Mouse (Mus musculus) intestine, embryonic 15.5 days (tissue): Measurements from ENCODE around the gene Nck2. TPM values are rescaled to one million over a fixed set of nuclear protein-coding genes. Genes with fewer than 3 reads are reported as not detected.

ENCODE experiments used
- ATAC-seq: fragments of 200-750 bp; cut with Nextera tagmentation; 2 replicates; pipeline ENCODE4 v1.8.0; 2017; ENCODE audit warnings: moderate TSS enrichment, moderate library complexity
- H3K27ac ChIP-seq: fragments of 300-500 bp; sonication (generic); 2 replicates; pipeline ENCODE4 v1.5.1; 2015; ENCODE audit warnings: mild to moderate bottlenecking, inconsistent platforms
- H3K27me3 ChIP-seq: fragments of 300-500 bp; sonication (generic); replicated peaks from 2 replicates; pipeline ENCODE4 v1.6.1; 2015; ENCODE audit warnings: inconsistent platforms
- H3K36me3 ChIP-seq: fragments of 300-500 bp; sonication (generic); 2 replicates; pipeline ENCODE4 v1.6.1; 2015; ENCODE audit warnings: inconsistent platforms
- H3K4me1 ChIP-seq: fragments of 300-500 bp; sonication (generic); replicated peaks from 2 replicates; pipeline ENCODE4 v1.6.1; 2015; ENCODE audit warnings: inconsistent platforms
- H3K4me2 ChIP-seq: fragments of 300-500 bp; sonication (generic); replicated peaks from 2 replicates; pipeline ENCODE4 v1.6.1; 2015; ENCODE audit warnings: mild to moderate bottlenecking, inconsistent platforms
- H3K4me3 ChIP-seq: fragments of 300-500 bp; sonication (generic); replicated peaks from 2 replicates; pipeline ENCODE4 v1.5.1; 2015; ENCODE audit warnings: inconsistent platforms
- H3K9ac ChIP-seq: fragments of 300-500 bp; sonication (generic); 2 replicates; pipeline ENCODE4 v1.6.1; 2015; ENCODE audit warnings: inconsistent platforms
- H3K9me3 ChIP-seq: fragments of 300-500 bp; sonication (generic); 2 replicates; pipeline ENCODE4 v1.6.1; 2016; ENCODE audit warnings: inconsistent platforms
- WGBS: fragments of 180-500 bp; shearing (Covaris S2); methylation state at CpG from one replicate; pipeline ENCODE4 v1.1.7; 2015; 5-methylcytosine and 5-hydroxymethylcytosine counted together
- polyA plus RNA-seq: library from polyadenylated mRNA; unstranded; fragments of >200 nt; fragmentation: Nextera tagmentation; extraction: Ambion mirVana; gene quantifications from 2 replicates; pipeline ENCODE4 v1.2.1, GENCODE M21; 2015

Gene Nck2
- polyA plus RNA-seq = 29.7 and 31.6 TPM in 2 replicates

DNA sequence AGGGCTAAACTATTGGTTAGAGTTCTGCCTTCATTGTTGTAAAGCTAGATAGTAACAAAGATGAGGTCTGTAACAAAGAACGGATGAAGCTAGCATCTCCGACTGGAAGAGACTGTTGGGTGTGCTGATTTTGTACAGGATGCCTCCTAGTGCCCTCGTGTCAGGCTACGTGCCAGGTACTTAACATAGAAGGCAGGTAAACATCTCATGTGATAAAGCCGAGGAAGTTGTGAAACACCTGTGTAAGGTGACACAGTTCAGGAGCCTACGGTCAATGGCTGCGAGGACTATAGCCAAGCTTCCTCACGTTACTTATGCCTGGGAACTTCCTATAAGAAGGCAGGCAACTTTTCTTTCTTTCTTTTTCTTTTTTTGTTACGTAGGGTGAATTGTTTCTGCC is at the start of gene Nck2:
Gene Nck2, plus strand, starts transcription at position 49 of the 400 bp plus-strand sequence.
- H3K36me3 ChIP-seq = no peaks in the 10 kb centered on the region
- no peaks in the 10 kb centered on the region for H3K9me3 ChIP-seq
- no peaks in the 10 kb centered on the region for H3K27me3 ChIP-seq
- H3K4me2 ChIP-seq = peak within 1 kb of the TSS; percentile 86
- peak within 1 kb of the TSS; percentile 95 for H3K27ac ChIP-seq
- H3K9ac ChIP-seq = peak within 1 kb of the TSS; percentile 95
- WGBS = 14% methylated on average over 9 of the region's 9 CpGs
- H3K4me1 ChIP-seq = peaks cover 25% of the 10 kb centered on the region
- ATAC-seq = peak; percentile 57
- peak within 1 kb of the TSS; percentile 98 for H3K4me3 ChIP-seq

DNA sequence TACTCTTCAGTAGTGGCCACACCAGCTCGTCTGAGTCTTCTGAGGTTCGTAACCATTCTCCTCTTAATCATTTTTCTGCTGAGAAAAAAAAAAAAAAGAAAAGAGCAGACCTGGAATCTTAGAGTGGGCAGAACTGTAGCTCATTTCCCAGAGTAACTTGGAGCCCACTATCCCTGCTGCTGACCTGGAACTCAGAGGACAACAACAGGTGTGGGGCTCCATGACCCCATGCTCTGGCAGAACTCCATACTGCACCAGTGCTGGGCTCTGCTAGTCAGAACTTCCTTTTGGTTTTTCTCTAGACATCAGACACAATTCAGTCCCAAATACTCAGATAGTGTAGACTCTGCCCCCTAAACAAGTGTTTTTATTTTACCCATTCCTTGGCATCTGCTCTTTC is 49.3 kb upstream of the Nck2 start:
- Histone ChIP-seq H3K27me3 (no peaks in the 10 kb centered on the region), H3K36me3 (no peaks in the 10 kb centered on the region), H3K27ac (no peak overlapping the region), H3K9ac (no peak overlapping the region), H3K9me3 (no peaks in the 10 kb centered on the region), H3K4me2 (no peak overlapping the region), H3K4me1 (no peaks in the 10 kb centered on the region), H3K4me3 (no peak overlapping the region)
- ATAC-seq = no peak
- 81% methylated on average over 2 of the region's 2 CpGs for WGBS

DNA sequence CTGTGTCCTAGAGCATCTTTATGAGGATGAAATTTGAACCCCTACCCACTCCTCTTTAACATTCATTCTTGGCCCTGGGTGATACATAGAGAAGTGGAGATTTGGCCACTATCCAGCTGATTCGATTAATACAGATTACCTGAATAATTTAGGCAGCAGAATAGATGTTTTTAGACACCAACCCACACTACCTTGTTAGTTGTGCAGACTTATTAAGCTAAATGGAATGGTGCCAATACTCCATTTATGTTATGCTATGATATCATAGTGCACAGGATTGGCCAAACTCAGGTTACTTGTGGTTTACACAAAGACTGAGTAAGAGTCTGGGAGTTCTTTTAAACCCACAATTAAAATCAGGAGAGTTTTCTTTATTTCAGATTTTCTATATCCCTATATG is 48.6 kb upstream of the Nck2 start:
- ATAC-seq = no peak
- H3K27ac ChIP-seq = no peak overlapping the region
- H3K4me3 ChIP-seq = no peak overlapping the region
- H3K4me1 ChIP-seq = no peaks in the 10 kb centered on the region
- WGBS = 88% methylated on average over 1 of the region's 1 CpGs
- no peaks in the 10 kb centered on the region for H3K9me3 ChIP-seq
- no peak overlapping the region for H3K4me2 ChIP-seq
- no peak overlapping the region for H3K9ac ChIP-seq
- H3K27me3 ChIP-seq = no peaks in the 10 kb centered on the region
- H3K36me3 ChIP-seq = no peaks in the 10 kb centered on the region

DNA sequence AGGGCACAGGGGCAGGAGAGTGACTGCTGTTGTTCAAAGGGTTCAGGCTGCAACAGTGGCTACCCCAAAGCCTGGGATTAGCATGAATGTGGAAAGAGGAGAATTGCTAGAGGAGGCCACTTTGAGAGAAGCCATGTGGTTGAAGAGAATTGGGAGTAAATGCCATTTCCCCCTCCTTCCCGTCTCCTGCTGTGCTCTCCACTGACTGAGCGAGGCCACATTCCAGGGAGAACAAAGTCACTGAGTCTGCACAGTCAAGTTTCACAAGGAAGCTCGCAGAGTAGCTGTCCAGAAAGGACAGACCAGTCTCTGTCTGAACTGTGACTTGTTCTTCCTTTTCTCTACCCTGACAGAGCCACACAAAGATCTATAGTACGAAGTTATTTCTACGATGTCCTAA is 47.9 kb upstream of the Nck2 start:
- 47% methylated on average over 5 of the region's 5 CpGs for WGBS

DNA sequence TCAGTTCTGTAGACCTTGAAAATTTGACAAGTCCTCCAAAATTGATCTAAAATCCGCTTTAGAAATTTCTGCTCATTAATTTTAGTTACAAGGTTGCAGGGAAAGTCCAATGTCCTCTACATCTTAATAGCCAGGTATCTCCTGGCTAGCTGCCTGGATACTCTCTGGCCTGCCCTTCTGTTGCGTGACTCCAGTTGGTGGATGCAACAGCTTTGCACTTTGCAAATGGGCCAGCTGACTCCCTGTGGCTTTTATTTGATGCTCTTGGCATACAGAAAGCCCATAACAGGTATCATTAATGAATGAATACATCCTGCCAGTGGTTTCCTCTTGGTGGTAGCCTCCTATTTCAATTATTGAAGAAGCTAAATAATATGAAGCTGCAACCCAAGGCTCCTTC is 47.3 kb upstream of the Nck2 start:
- no peaks in the 10 kb centered on the region for H3K27me3 ChIP-seq
- H3K27ac ChIP-seq = no peak overlapping the region
- H3K9me3 ChIP-seq = no peaks in the 10 kb centered on the region
- no peak overlapping the region for H3K9ac ChIP-seq
- no peaks in the 10 kb centered on the region for H3K36me3 ChIP-seq
- H3K4me2 ChIP-seq = no peak overlapping the region
- H3K4me1 ChIP-seq = no peaks in the 10 kb centered on the region
- H3K4me3 ChIP-seq = no peak overlapping the region
- WGBS = 87% methylated on average over 2 of the region's 2 CpGs
- no peak for ATAC-seq

More for the DNA sequence above, 47.9 kb upstream of the Nck2 start:
- Histone ChIP-seq H3K9ac (no peak overlapping the region), H3K4me1 (no peaks in the 10 kb centered on the region), H3K27ac (no peak overlapping the region), H3K4me2 (no peak overlapping the region), H3K27me3 (no peaks in the 10 kb centered on the region), H3K36me3 (no peaks in the 10 kb centered on the region), H3K9me3 (no peaks in the 10 kb centered on the region), H3K4me3 (no peak overlapping the region)
- no peak for ATAC-seq

DNA sequence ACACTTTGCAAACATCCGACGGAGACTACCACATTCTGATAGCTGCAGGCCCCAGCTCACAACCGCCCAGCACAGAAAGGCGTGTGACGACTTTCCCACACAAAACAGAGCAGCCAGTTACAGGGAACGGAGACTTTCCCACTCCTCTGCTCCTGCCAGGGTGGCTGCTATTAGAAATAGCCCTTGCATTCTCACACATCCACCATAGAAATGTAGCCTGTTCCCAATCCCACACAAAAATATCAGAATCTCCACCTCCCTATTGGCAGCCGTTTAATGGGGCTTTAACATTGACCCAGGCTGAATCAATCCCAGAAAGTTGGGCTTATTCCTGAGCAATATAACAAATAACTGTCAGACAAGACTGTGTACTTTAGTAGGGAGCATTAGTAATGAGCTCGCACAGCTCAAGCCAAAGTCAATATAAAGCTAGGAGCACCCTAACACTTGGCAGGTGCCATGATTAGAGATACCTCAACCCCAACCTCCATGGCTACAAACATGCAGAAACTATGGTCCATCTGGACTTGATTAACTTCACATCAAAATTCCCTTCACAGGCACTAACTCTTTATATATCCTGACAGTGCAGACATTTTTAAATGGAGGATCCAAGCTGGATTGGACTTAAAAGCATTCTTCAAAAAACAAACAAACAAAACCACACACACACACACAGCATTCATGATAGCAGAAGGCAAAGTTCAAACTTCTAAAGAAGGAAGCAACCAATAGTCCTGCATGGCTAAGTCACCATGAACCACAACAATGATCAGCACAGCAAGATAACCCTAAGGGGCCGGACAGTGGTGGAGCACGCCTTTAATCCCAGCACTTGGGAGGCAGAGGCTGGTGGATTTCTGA is 45.4 kb upstream of the Nck2 start:
- no peaks in the 10 kb centered on the region for H3K36me3 ChIP-seq
- no peak for ATAC-seq
- H3K4me2 ChIP-seq = no peak overlapping the region
- H3K27ac ChIP-seq = no peak overlapping the region
- no peaks in the 10 kb centered on the region for H3K27me3 ChIP-seq
- WGBS = 82% methylated on average over 10 of the region's 10 CpGs
- H3K4me3 ChIP-seq = no peak overlapping the region
- no peaks in the 10 kb centered on the region for H3K4me1 ChIP-seq
- H3K9me3 ChIP-seq = no peaks in the 10 kb centered on the region
- H3K9ac ChIP-seq = no peak overlapping the region

DNA sequence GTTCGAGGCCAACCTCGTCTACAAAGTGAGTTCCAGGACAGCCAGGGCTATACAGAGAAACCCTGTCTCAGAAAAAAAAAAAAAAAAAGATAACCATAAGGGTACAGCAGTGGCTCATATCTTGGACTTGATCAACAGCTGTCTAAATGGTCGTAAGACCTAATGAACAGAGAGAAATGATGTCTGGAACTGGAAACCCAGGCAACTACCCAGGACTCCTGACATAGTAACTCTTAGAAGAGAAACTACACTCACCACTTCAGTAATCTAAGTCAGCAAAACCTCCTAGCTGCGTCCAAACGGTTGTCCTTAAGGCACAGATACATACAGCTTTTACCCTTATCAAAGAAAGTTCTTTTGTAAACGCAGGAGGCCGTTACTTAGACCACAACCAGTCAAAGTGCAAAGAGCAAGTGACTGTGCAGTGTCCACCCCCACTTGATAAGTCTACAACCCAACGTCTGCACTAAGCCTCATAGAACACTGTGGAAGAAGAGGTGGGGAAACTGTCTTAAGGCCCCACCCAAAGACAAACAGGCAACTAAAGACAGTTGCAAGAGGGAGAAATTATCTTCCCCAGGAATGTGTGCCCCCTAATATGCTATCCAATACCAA is 44.7 kb upstream of the Nck2 start:
- Histone ChIP-seq H3K4me2 (no peak overlapping the region), H3K27me3 (no peaks in the 10 kb centered on the region), H3K36me3 (no peaks in the 10 kb centered on the region), H3K4me1 (no peaks in the 10 kb centered on the region), H3K9me3 (no peaks in the 10 kb centered on the region), H3K9ac (no peak overlapping the region), H3K27ac (no peak overlapping the region), H3K4me3 (no peak overlapping the region)
- WGBS = 53% methylated on average over 8 of the region's 8 CpGs
- ATAC-seq = no peak; the same call in 1 of the 2 replicates

DNA sequence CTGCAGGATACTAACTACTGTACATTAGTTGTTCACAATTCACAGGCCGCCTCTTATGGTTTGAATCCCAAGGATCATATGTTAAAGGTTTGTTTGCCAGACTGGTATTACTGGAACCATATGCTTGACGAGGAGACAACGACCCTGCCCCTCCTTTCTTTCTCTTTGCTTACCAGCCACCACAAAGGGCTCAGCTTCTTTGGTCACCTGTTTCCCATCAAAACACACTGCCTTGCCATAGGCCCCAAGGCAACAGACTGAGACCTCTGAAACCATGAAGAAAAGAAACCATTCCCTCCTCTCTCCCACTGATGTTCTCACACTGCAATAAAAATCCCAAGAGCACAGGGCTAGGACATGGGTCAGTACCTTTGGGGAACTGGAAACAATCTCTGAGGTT is 43.7 kb upstream of the Nck2 start:
- Histone ChIP-seq H3K4me3 (no peak overlapping the region), H3K36me3 (no peaks in the 10 kb centered on the region), H3K27me3 (no peaks in the 10 kb centered on the region), H3K4me2 (no peak overlapping the region), H3K27ac (no peak overlapping the region), H3K9me3 (no peaks in the 10 kb centered on the region), H3K9ac (no peak overlapping the region), H3K4me1 (no peaks in the 10 kb centered on the region)
- no peak for ATAC-seq
- WGBS = 61% methylated on average over 3 of the region's 3 CpGs

DNA sequence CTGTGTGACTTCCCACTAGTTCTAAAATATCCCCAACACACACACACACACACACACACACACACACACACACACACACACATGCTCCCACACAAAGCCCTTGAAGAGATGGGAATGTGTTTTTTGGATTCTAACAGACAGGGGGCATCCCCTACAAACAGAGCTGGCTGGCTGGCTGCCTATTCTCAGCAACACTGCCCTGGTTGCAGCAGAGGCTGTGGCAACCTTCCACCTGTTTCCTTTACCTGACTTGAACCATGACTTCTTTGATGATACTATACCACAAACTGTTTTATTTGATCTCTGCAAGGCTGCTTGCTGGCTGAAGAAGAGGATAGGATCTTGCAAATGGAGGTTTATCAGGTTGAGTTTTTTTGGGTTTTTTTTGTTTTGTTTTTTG is 41.0 kb upstream of the Nck2 start:
- Histone ChIP-seq H3K36me3 (no peaks in the 10 kb centered on the region), H3K9ac (no peak overlapping the region), H3K4me3 (no peak overlapping the region), H3K27me3 (no peaks in the 10 kb centered on the region), H3K4me1 (no peaks in the 10 kb centered on the region), H3K4me2 (no peak overlapping the region), H3K9me3 (no peaks in the 10 kb centered on the region), H3K27ac (no peak overlapping the region)
- no peak for ATAC-seq

DNA sequence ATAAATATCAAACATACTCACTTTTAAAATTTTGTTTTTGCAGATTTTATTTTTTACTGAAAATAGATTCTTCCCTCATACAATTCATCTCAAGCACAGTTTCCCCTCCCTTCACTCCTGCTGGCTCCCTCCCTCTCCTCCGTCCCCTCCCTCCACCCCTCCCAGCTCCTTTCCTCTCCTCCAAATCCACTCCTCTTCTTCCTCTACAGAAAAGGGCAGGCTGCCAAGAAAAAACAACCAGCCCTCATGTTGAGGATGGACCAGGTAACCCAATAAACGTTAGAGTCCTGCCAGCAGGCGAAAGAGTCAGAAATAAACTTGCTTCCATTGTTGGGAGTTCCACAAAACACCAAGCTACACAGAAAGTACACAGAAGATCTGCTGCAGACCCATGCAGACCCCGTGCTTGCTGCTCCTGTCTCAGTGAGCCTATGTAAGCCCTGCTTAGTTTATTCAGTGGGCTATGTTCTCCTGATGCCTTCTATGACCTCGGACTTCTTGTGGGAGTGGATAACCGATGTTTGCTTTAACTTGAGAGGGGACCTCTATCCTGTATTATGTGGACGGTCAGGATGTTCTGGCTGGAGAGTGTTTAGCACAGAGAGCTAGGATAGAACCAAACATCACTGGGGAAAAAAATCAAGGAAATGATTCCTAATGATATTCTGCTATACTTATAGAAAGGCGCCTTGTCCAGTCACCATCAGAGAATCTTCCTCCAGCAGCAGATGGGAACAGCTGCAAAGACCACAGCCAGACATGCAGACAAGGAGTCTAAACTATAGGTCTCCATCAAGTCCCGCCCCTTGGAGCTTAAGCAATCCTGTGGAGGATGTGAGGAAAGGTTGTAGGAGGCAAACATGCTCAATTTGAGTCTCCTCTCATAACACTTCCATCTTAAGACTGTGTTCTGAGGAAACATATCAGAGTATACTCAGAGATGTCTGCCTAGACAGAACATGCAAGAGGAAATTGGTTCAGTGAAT is 39.4 kb upstream of the Nck2 start:
- H3K4me1 ChIP-seq = no peaks in the 10 kb centered on the region
- 31% methylated on average over 9 of the region's 9 CpGs for WGBS
- H3K9ac ChIP-seq = no peak overlapping the region
- no peaks in the 10 kb centered on the region for H3K27me3 ChIP-seq
- no peaks in the 10 kb centered on the region for H3K9me3 ChIP-seq
- H3K4me3 ChIP-seq = no peak overlapping the region
- peak overlapping the region; percentile 24; the same call in 1 of the 2 replicates for H3K27ac ChIP-seq
- peak; percentile 51; the same call in 1 of the 2 replicates for ATAC-seq
- no peak overlapping the region; the same call in 1 of the 2 replicates for H3K4me2 ChIP-seq
- no peaks in the 10 kb centered on the region for H3K36me3 ChIP-seq

DNA sequence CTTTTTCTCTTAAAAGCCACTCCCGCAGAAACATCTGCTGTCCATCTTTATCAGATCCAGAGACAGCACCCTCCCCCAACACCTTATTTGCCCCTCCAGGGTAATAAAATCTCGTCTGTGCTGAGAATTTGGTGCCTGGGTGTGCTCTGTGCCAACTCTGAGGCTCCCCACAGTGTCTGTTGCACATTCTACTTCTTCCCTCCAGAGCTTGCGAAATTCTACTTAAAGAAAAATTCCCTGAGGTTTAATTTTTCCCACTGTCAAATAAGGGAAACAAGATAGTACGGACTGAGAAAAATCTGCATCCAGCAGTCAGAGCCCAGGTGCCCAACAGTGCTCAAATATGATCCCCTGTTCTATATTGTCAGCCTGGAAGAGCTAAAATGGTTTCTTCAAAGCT is 35.4 kb upstream of the Nck2 start:
- H3K9me3 ChIP-seq = no peaks in the 10 kb centered on the region
- no peak overlapping the region for H3K27ac ChIP-seq
- H3K4me2 ChIP-seq = no peak overlapping the region
- no peak for ATAC-seq
- no peaks in the 10 kb centered on the region for H3K4me1 ChIP-seq
- 52% methylated on average over 4 of the region's 4 CpGs for WGBS
- H3K36me3 ChIP-seq = no peaks in the 10 kb centered on the region
- H3K4me3 ChIP-seq = no peak overlapping the region
- no peak overlapping the region for H3K9ac ChIP-seq
- H3K27me3 ChIP-seq = no peaks in the 10 kb centered on the region

DNA sequence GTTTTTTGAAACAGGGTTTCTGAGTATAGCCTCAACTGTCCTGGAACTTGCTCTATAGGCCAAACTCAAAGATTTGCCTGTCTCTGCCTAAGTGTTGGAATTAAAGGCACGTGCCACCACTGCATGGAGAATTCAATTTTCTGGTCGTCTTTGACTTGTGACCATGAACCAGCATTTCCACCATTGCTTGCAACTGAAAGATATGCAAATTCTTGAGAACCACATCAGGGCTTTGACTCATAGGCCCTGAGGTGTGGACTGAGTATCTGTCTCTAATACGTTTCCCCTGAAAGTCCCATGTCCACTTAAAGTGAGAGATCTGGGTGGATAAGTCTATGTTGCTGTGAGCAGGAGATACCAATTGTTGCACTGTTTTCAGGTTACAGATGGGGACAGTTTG is 31.6 kb upstream of the Nck2 start:
- no peaks in the 10 kb centered on the region for H3K9me3 ChIP-seq
- no peaks in the 10 kb centered on the region for H3K27me3 ChIP-seq
- H3K4me2 ChIP-seq = no peak overlapping the region
- no peak overlapping the region for H3K27ac ChIP-seq
- ATAC-seq = no peak
- no peak overlapping the region for H3K4me3 ChIP-seq
- H3K4me1 ChIP-seq = no peaks in the 10 kb centered on the region
- H3K36me3 ChIP-seq = no peaks in the 10 kb centered on the region
- H3K9ac ChIP-seq = no peak overlapping the region
- 87% methylated on average over 3 of the region's 3 CpGs for WGBS
